Mouse (Mus musculus) thymus, adult 2 months (tissue): Measurements from ENCODE around the gene Palld.

Experiments used
- CTCF ChIP-seq: fragments of 200-500 bp; IDR thresholded peaks from 2 replicates; pipeline ENCODE4 v1.5.1; 2012; ENCODE audit warnings: mild to moderate bottlenecking, control low read depth, low read length, moderate library complexity, borderline replicate concordance; ENCODE audit not compliant: control insufficient read depth, poor library complexity, insufficient read depth; ENCODE audit errors: extremely low read depth
- POLR2A ChIP-seq: fragments of 200-500 bp; IDR thresholded peaks from 2 replicates; pipeline ENCODE4 v1.6.1; 2012; ENCODE audit warnings: mild to moderate bottlenecking, low read length, control low read depth, moderate library complexity; ENCODE audit not compliant: control insufficient read depth, poor library complexity, insufficient read depth; ENCODE audit errors: extremely low read depth

DNA sequence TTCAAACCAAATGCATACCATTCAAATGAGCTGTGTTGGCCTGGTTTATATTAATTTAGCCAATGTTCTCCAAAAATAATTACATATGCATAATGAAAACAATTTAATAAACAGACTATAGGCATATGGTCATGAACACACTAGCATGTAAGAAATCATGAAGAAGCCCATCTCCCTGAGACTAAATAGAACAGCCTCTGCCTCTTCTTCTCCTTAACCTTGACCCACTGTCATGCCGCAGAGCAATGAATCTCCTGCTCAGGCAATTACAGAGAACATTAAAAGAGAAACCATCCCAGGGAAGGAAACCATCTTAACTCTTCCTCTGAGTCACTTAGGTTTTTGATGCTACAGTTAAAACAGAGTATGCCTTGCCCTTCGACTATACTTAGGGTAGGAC lies 262.9 kb downstream of the Palld start:
- TF ChIP-seq POLR2A = no peak
- TF ChIP-seq CTCF = no peak
